ENCODE assay signal across 32 mouse cellular contexts in genomic region chr7:102300761-102301160, GRCm38 (mm10).
"Had no signal": no experiment of that assay in that cellular context is flagged by ENCODE, and none has a peak within 500 bp of the region (broad histone marks: within the 10 kb centered on the region; RNA-seq: fewer than 3 reads in every experiment).

No protein-coding gene starts in this region.

- H3K9me3 ChIP-seq: limb, embryonic 10.5 days; limb, embryonic 12.5 days; limb, embryonic 13.5 days; limb, embryonic 15.5 days; liver, embryonic 12.5 days; liver, embryonic 13.5 days; liver, embryonic 15.5 days; lung, embryonic 15.5 days; megakaryocyte, embryonic 14.5 days; midbrain, embryonic 10.5 days; midbrain, embryonic 12.5 days; midbrain, embryonic 13.5 days; midbrain, embryonic 15.5 days; neural tube, embryonic 12.5 days had no signal

- DNase-seq: left cerebral cortex, postnatal 4 days; liver; liver, embryonic 13.5 days; lung, adult 18-20 months; lung, adult 2 months; lung, embryonic 14.5 days; lung, postnatal 10 days; lung, postnatal 14 days; lung, postnatal 36 days; lung, postnatal 4 days; midbrain, embryonic 14.5 days had no signal

- H3K36me3 ChIP-seq: limb, embryonic 10.5 days; limb, embryonic 12.5 days; limb, embryonic 13.5 days; limb, embryonic 15.5 days; liver, embryonic 12.5 days; liver, embryonic 13.5 days; liver, embryonic 15.5 days; lung, embryonic 15.5 days; midbrain, embryonic 10.5 days; midbrain, embryonic 12.5 days; midbrain, embryonic 13.5 days; midbrain, embryonic 15.5 days; neural tube, embryonic 12.5 days had no signal

- H3K4me3 ChIP-seq: left cerebral cortex, adult 2 months; limb, embryonic 10.5 days; limb, embryonic 12.5 days; limb, embryonic 13.5 days; limb, embryonic 15.5 days; liver, embryonic 12.5 days; liver, embryonic 13.5 days; liver, embryonic 15.5 days; lung, embryonic 15.5 days; megakaryocyte, embryonic 14.5 days; midbrain, embryonic 10.5 days; midbrain, embryonic 12.5 days; midbrain, embryonic 13.5 days; midbrain, embryonic 15.5 days; myocyte; neural tube, embryonic 12.5 days had no signal

- ATAC-seq: liver, embryonic 12.5 days; lung, postnatal 0 days; midbrain, embryonic 13.5 days; midbrain, embryonic 15.5 days; midbrain, embryonic 16.5 days had no signal

- H3K27ac ChIP-seq: left cerebral cortex, adult 2 months; limb, embryonic 10.5 days; limb, embryonic 12.5 days; limb, embryonic 13.5 days; limb, embryonic 15.5 days; liver, embryonic 12.5 days; liver, embryonic 13.5 days; liver, embryonic 14.5 days; liver, embryonic 15.5 days; lung, embryonic 15.5 days; macrophage; midbrain, embryonic 10.5 days; midbrain, embryonic 12.5 days; midbrain, embryonic 13.5 days; midbrain, embryonic 15.5 days; neural tube, embryonic 12.5 days had no signal

- H3K27me3 ChIP-seq: limb, embryonic 12.5 days; limb, embryonic 13.5 days; limb, embryonic 15.5 days; liver, embryonic 12.5 days; liver, embryonic 13.5 days; liver, embryonic 15.5 days; lung, embryonic 15.5 days; megakaryocyte, embryonic 14.5 days; midbrain, embryonic 12.5 days; midbrain, embryonic 13.5 days; midbrain, embryonic 15.5 days; neural tube, embryonic 12.5 days had no signal

- H3K9ac ChIP-seq: limb, embryonic 12.5 days; limb, embryonic 13.5 days; limb, embryonic 15.5 days; liver, embryonic 12.5 days; liver, embryonic 13.5 days; liver, embryonic 14.5 days; liver, embryonic 15.5 days; lung, embryonic 14.5 days; lung, embryonic 15.5 days; midbrain, embryonic 12.5 days; midbrain, embryonic 13.5 days; midbrain, embryonic 15.5 days; neural tube, embryonic 12.5 days had no signal

- H3K4me1 ChIP-seq: limb, embryonic 10.5 days; limb, embryonic 12.5 days; limb, embryonic 13.5 days; limb, embryonic 15.5 days; liver, embryonic 12.5 days; liver, embryonic 13.5 days; lung, embryonic 15.5 days; midbrain, embryonic 10.5 days; midbrain, embryonic 12.5 days; midbrain, embryonic 13.5 days; midbrain, embryonic 15.5 days; neural tube, embryonic 12.5 days had no signal

- H3K4me2 ChIP-seq: limb, embryonic 12.5 days; limb, embryonic 13.5 days; limb, embryonic 15.5 days; liver, embryonic 11.5 days; liver, embryonic 12.5 days; liver, embryonic 13.5 days; liver, embryonic 15.5 days; lung, embryonic 14.5 days; lung, embryonic 15.5 days; midbrain, embryonic 11.5 days; midbrain, embryonic 12.5 days; midbrain, embryonic 13.5 days; midbrain, embryonic 15.5 days; neural tube, embryonic 12.5 days had no signal
